Mouse (Mus musculus): ENCODE measurements around the gene Ccdc181.
"Not testable (repeated sequence)": the region's sequence is repeated elsewhere in the genome, so short reads cannot be mapped to it uniquely, and the experiment has no call there.

Gene Ccdc181

DNA sequence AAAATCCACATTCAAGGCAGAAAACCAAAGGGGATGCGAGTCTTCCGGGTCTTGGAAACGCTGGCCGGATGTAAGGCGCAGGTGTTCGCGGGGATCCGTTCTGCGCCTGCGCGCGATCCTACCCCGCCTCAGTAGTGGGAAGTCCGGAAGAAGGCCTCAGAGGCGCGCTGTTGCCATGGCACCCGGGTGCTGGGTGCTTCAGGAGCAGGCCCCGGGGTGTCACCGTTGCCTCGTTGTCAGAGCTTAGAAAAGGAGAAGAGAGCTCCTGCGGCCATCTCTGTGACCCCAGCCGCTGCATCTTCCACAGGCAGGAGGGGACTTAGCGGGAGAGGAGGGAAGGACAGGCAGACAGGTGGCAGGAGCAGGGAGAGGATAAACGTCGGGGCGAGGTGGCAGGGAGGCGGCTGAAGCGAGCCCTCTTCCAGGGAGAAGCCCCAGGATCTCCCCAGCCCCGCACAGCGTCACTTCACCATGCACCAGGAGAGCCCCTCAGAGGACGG lies at the start of gene Ccdc181:
Gene Ccdc181 (plus strand): TSS at position 131 of the 500 bp plus-strand sequence.
- DNase-seq (ENCODE audit: low spot score in 2 of 2): peak; percentile 88 to 91

DNA sequence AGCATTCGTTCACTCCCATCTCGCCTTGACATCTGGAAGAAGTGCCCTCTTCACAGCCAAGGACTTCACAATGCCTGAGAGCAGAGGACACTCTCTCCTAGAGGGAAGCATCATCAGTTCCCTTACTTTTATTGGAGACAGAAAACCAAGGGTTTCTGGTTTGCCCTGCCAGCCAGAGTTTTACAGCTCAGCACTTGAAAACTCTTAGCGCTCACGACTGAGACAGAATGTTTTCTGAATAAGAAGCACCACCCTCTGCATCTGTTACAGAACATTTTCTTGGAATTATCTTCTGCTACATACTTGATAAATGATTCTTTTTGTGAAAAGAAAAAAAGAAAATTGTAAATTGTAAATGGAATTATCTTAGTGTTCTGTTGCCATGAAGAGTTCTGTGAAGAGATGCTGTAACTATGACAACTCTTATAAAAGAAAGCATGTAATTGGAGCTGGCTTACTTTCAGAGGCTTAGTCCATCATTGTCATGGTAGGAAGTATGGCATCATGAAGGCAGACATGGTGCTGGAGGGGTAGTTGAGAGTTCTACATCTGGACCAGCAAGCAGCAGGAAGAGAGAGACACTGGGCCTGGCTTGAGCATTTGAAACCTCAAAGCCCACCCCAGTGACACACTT lies 43.3 kb upstream of the Ccdc181 start:
- not testable (repeated sequence) for DNase-seq (ENCODE audit: low spot score in 2 of 2)

DNA sequence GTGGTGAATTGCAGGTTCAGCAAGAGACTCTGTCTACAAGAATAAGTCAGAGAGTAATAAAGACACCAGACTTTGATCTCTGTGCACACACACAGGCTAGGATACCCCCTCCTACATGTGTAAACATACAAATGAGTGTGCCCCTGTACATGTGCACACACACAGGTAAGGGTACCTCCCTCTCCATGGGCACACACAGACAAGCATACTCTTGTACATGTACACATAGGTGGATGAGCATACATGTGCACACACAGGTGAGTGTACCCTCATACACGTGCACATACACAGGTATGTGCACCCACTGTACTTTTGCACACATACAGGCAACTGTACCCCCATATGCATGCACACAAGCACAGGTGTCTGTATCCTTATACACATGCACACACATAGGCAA lies 41.9 kb upstream of the Ccdc181 start:
- no peak for DNase-seq (ENCODE audit: low spot score in 2 of 2)

DNA sequence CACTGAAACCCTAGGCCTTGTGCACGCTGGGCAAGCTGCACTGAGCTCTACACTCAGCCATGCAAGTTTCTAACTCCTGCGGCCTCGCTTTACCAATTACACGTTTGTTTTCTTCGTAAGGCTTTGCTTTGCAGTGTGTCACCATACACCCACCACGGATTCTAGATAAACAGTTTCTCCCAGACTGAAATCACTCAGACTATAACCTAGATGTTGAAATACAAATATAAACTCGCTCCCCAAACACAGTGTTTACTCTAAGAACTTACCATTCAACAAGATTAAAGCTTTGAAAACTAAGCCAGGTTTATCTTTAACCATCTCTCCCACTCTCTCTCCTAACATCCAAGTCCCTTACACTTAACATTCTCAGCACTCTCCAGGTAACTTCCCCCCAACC lies 40.3 kb upstream of the Ccdc181 start:
- DNase-seq (ENCODE audit: low spot score in 2 of 2): no peak

DNA sequence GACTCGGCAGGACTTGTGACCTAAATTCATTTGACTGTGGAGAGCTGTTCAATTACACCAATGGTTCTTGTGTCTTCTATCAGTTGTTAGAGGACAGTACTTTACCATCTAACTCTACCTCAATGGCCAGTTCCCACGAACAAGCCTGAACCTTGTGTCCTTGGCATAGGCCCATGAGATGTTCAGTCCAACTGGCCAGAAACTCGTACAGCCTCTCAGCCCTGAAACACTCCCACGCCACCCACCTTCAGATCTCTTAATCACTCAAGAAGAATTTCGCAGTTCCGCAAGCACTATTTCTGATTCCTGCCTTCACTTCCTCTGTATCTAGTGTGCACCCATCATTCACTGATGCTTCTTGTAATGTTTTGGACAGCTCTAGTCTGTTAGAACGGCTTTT lies 39.3 kb upstream of the Ccdc181 start:
- DNase-seq (ENCODE audit: low spot score in 2 of 2): no peak

DNA sequence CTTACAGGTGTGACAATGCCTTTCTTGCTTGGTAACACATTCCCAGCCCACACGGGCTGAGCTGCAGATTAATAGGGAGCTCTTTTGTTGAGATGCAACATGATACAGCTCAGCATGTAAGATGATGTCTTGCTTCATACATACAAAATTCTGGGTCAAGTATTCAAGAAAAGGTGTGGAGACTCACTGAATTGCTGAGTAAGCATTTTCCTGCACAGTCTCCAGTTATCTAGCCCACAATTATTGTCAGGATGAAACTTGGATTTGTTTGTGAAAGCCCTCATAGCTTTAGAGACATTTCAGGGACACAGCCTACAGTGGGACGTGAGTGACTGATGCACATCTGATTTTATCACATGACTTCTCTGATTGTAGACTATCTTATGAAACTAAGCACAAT lies 33.9 kb upstream of the Ccdc181 start:
- DNase-seq (ENCODE audit: low spot score in 2 of 2): no peak

DNA sequence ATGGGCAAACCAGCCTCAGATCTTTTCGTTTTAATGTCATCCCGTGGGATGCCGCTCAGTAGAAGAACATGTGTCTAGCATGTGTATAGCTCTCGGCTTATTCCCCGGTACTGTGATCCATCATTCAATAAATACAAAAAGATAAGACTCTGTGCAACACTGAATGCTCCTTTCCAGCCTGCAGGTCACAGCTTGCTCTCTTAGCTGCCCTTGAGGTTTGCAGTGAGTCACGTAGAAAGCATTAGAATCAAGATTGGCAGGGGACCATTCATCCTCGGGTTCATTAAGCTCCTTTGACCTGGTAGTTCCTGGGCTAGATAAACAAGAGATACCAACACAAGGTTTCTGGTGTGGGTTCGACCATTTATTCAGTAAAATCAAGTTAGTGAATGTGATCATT lies 32.6 kb upstream of the Ccdc181 start:
- DNase-seq (ENCODE audit: low spot score in 2 of 2): no peak

DNA sequence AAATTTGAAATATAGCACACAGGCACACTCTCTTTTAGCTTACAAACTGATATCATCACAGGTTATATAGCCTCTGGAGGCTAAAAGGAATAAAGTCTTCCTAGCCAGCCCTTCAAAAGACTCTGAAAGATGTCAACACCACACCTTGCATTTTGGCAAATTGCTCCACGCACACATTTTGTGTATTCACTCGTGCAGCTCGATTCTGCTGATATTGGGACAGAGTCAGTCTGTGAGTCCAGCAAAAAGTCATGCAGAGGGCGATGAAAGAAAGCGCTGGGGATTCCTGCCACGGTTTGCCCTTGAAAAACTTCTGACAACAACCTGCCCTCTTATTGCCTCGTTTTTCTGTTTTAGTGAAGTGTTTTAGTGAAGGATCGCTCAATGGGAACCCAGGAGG lies 27.9 kb upstream of the Ccdc181 start:
- no peak for DNase-seq (ENCODE audit: low spot score in 2 of 2)

DNA sequence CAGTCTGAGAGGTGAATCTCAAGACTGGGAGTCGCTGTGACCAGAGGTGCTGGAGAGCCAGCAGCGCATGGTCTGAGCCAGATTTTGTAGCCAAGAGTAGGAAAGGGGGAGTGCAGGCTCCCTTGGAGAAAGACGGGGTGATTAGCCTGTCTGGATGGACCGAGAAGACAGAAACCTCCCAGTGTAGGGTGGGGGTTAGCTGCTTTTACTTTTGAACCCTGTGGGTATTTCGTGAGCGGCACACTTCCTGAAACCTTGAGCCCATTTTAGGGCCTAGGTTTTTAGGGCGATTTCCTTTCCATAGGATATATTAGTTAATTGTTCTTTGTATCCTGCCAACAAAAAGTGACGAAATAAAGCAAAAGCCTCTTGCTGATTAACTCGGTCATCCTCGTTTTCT lies 27.4 kb upstream of the Ccdc181 start:
- DNase-seq (ENCODE audit: low spot score in 2 of 2): no peak

DNA sequence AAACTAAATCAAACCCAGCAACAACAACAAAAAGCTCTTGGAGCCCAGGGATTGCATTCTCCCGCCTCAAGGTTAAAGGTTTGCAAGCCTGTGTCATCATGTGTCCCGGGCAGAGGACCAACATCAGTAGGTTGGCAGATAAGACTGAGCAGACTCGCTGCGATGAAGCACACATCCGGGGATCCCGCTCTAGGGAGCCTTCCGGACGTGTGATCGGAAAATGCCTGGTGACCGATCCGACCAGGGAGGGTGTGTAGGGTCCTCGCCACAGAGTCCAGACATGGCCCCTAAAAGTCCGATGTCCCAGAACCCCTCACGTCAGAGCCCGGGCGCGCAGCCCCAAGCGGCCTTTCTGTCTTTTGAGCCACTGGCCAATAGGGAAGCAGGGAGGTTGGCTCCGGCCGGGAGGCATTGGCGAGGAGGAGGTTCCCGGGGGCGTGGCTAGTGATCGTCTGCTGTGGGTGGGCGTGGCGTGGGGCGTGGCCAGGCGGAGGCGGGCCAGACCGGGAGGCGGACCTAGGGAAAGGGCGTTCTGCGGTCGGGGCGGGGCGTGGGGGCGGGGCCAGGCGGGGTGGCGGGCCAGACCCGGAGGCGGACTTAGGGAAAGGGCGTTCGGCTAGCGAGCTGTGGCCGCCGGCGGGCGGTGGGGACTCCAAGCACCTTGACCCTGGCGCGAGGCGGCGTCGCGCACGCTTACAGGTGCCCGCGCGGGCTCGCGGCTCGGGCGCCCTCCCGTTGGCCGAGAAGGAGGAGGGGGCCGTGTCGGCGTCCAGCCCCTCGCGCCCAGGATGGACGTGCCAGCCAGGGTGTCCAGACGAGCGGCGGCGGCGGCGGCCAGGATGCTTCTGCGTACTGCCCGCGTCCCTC lies 26.7 kb upstream of the Ccdc181 start, which contains the start of gene Slc19a2:
Gene Slc19a2 (plus strand): TSS at position 582 of the 867 bp plus-strand sequence.
- DNase-seq (ENCODE audit: low spot score in 2 of 2): peak; percentile 91 to 95

DNA sequence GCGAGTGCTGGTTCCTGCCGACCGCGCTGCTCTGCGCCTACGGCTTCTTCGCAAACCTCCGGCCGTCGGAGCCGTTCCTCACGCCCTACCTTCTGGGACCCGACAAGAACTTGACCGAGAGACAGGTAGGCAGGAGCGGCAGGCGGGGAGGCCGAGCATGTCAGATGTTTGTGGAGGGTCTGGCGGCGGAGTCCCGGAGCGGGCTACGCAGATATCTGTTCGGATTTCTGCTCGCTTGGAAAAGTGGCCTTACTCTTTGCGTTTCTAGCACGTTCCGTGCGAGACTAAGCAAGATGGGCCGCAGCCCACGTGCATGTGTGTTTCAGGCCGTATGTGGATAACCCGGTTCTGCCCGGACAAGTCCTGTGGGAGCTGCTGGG lies 26.1 kb upstream of the Ccdc181 start:
- DNase-seq (ENCODE audit: low spot score in 2 of 2): peak in 1 of 2 experiments; percentile 18

DNA sequence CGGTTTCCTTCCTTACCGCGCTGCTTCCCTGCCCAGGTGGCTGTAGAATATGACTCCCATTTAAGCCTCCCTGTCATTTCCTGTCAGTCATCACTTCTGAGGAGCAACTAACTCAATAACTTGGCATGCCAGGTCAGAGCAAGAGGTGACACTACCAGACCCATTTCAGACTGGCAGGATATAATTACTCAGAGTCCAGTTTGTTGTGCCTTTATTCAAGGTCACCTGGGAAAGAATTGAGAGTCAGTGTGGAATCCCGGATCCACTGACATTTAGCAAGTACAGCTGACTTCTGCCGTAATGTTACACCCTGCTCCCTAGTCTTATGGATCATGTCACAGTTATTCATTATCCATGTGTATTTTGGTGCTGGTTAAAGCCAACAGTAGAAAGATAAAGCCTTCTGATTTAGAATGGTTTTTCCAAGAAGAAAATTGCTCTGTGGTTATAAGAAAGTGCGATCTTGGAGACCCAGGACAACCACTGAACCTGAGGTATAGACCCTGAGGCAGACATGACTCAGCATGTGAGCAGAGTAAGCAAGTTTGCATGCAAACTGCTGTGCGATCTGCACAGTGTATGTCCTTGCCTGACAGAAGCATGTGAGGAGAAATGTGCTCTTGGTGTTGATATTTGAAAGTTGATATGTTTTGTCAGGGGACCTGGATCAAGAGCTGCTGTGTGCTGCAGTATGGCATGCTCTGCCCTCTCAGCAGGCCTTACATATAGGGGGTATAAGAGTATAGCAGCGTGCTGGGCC lies 24.8 kb upstream of the Ccdc181 start:
- DNase-seq (ENCODE audit: low spot score in 2 of 2): no peak

DNA sequence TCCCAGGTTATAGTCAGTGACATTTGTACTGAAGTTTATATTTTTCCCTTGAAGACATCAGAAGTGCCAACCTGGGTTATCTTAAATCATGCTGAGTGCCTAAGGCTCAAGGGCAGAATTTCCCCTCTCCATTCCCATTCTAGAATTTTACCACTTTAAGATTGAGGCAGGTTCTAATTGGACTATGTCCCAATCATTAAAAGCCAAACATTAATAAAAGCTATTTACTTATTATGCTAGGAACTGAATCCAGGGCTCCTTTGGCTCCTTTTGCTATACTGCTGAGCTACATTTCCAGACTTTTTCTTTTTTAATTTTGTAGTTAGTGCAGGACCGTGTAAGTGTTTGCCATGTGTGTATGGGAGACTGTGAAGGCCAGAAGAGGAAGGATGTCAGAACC lies 23.9 kb upstream of the Ccdc181 start:
- DNase-seq (ENCODE audit: low spot score in 2 of 2): no peak

DNA sequence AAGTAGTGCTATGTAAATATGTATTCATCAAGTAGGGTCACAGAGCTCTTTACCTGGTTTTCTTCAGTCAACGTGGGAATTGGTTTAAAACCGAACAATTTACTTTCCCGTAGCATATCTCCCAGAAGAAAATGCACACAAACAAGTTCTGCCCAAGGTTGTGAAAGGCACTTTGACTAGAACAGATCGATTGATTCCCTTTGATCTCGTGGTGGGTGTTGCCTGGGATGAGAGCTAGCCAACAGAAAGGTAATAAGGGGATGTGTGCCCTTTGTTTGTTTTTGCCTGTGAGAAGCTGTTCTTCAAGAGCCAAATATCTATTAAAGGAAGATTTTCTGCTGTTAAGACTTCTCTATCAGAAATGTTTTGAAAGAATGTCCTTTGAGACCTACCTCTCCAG lies 22.8 kb upstream of the Ccdc181 start:
- DNase-seq (ENCODE audit: low spot score in 2 of 2): no peak

DNA sequence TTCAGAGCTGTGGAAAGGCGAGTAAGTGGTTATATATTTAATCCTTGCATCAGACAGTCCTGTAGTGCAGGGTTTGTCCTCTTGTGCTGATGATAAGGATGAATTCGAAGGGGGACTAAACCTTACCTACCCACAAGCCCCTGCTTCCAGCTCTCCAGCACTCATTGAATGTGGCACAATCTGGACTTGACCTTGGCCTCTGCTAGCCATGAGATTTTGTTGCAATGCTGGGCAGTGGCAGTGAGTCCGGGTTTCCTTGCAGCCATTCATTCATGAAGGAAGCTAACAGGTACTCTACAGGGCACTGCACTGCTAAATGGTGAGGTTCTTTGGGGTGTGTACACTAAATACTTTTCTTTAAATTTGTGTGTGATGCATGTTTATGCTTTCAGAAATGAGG lies 20.5 kb upstream of the Ccdc181 start:
- DNase-seq (ENCODE audit: low spot score in 2 of 2): no peak

DNA sequence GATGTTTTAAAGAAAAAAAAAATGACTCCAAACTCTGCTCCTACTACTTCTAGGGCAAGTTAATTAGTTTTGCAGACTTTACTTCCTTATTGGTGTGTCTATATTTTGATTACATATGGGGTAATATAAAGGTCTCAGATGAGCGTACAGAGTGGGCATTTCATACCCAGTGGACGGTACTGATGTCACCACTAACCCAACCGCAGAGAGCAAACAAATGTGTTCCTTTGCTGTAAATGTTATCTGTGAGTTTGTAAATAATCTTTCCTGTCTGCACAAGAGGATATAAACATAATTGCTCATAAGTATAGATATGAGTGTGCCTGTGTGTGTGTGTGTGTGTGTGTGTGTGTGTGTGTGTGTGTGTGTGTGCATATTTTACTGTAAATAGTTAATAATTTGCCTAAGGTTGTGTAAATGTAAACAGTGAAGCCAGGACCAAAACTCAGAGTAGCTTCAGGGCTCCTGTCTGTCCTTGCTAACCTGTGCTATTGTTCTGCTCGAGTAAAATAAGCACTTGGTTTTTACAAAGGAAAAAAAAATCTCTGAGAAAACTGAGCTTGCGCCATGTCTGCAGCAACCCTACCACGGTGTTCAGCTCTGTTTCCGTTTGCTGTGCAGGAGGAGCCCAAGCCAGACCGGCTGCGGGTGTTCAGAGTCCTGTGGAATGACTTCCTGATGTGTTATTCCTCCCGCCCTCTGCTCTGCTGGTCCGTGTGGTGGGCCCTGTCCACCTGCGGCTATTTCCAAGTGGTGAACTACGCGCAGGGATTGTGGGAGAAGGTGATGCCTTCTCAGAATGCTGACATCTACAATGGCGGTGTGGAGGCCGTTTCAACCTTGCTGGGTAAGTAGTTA lies 15.0 kb upstream of the Ccdc181 start:
- no peak for DNase-seq (ENCODE audit: low spot score in 2 of 2)

DNA sequence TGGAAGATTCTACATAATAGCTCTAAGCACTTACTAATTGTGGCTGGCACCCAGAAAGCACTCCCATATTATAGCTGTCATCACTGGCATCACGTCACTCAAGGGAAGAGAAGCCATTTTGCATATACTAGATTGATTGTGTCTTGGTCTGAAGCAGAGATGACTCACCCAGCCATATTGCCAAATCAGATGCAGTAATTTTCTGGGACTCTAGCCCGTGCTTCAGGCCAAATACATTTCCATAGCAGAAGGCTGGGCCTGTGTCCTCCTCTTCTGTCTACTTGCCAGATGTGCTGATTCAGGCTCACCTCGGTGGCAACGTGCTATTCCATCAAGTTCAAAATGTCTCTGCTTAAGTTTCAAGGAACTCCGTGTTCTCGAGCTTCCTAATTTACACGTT lies 13.8 kb upstream of the Ccdc181 start:
- DNase-seq (ENCODE audit: low spot score in 2 of 2): no peak

DNA sequence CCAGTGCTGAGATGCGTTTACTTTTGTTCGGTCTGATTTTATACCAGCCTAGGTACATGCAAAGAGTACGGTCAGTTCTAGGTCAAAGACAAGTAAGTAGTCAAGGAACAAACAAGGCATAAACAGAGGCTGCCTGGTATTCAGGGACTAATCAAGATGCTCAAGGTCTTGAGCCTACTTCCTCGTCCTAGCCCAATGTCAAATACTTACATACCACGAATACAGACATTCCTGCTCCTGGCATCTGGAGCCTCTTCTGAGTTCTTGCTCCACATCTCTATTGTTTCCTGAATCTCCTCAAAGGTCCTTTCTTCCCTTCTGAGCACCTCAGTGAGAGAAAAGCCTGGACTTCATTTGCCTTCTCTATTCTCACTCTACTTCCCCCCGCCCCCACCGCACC lies 4.4 kb upstream of the Ccdc181 start:
- no peak for DNase-seq (ENCODE audit: low spot score in 2 of 2)

DNA sequence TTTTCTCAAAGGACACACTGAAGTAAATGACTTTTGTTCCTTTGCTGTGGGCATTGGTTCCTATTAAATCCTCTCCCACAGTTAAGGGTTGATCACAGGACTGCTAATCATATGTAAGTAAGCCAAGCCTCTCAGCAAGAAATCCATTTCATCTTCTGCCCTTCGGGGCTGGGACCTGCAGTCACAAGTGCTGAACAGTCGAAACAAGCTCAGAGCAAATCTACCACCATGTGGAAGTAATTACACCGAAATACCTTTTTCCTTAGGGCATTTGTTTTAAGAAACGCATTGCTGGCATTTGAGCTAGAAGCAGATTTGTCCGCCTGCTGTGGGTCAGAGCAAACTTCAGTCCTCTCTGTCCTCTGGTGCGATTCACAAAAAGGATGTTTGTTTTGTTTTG lies 1.7 kb upstream of the Ccdc181 start:
- no peak for DNase-seq (ENCODE audit: low spot score in 2 of 2)

DNA sequence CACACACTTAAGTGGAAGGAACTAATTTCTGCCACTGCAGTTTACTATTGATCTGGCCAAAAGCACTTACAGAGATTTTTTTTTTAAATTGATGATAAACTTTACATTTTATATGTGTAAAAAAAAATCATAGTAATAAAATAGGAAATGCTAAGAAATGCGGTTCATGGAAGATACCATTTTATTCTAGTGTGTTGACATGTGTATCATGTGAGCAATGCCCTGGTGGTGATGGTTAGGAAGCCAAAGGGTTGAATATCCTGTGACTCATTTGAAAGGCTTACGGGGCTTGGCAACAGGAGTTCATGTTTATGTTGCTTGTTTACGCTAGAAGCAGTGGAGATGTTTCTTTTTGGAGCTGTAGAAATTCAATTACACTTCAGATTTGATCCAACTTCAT lies 1.2 kb downstream of the Ccdc181 start:
- DNase-seq (ENCODE audit: low spot score in 2 of 2): no peak

DNA sequence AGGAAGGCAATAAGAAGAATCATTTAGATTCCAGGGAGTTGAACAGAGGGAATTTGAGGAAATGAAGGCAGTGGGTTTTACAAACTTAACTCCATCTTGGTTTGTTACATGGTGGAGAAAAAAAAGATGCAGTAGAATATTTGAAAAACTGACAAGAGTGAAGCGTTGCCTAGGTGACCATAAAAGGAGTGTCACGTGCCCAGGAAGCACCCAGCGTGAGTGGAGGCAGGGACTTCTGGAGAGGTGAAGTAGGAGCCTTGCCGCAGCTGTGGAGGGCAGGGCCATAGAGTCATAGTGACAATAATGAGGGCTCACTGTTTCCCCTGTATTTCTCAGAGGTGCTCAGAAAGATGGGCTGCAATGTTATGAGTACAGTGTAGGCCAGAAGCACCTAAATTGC lies 3.9 kb downstream of the Ccdc181 start:
- no peak for DNase-seq (ENCODE audit: low spot score in 2 of 2)

All from frontal cortex, postnatal 25 days (tissue).